Mouse (Mus musculus): Measurements from ENCODE around the gene Ufc1.
"Not testable (repeated sequence)": the region's sequence is repeated elsewhere in the genome, so short reads cannot be mapped to it uniquely, and the experiment has no call there.

Ufc1 gene

GRCm38 (mm10) chr1:171248386-171249226 is 46.2 kb downstream of the Ufc1 start:
- DNase-seq (ENCODE audit: low read depth, low spot score) = no peak

- DNase-seq (ENCODE audit: low read depth, low spot score) = no peak
These were observed 46.9 kb downstream of the Ufc1 start for GRCm38 (mm10) chr1:171247916-171248315.

- no peak for DNase-seq (ENCODE audit: low read depth, low spot score)
These were observed 47.4 kb downstream of the Ufc1 start for GRCm38 (mm10) chr1:171247453-171247841.

- DNase-seq (ENCODE audit: low read depth, low spot score) = peak; percentile 98
These were observed 47.9 kb downstream of the Ufc1 start for GRCm38 (mm10) chr1:171246709-171247452.

GRCm38 (mm10) chr1:171245353-171245752 is 49.5 kb downstream of the Ufc1 start:
- DNase-seq (ENCODE audit: low read depth, low spot score) = no peak

- DNase-seq (ENCODE audit: low read depth, low spot score) = not testable (repeated sequence)
These were observed 52.9 kb downstream of the Ufc1 start for GRCm38 (mm10) chr1:171241952-171242351.

- DNase-seq (ENCODE audit: low read depth, low spot score) = no peak
These were observed 53.9 kb downstream of the Ufc1 start for GRCm38 (mm10) chr1:171240911-171241310.

- DNase-seq (ENCODE audit: low read depth, low spot score) = no peak
These were observed 54.7 kb downstream of the Ufc1 start for GRCm38 (mm10) chr1:171239992-171240744.

Measured in ZHBTc4 (cell line).